Mouse (Mus musculus): Measurements from ENCODE around the gene Gsg1l. TPM values are rescaled to one million over a fixed set of nuclear protein-coding genes. Genes with fewer than 3 reads are reported as not detected.

The Gsg1l gene
- total and polyA plus RNA-seq, 2 experiments from 2014 or later, result 5.7 to 16.6 TPM

GRCm38 (mm10) chr7:126097219-126097915 lies 15.2 kb upstream of the Gsg1l start:
- Histone ChIP-seq H3K9ac (replicated peaks; ENCODE audit: low read depth, low read length) (no peak overlapping the region), H3K27ac (ENCODE audit: low read depth) (peak overlapping the region; percentile 30; the same call in 1 of the 2 replicates), H3K4me3 (ENCODE audit: low read depth, low read length) (no peak overlapping the region), H3K27me3 (ENCODE audit: control insufficient read depth, insufficient read depth, low read length) (no peaks in the 10 kb centered on the region), H3K9me3 (replicated peaks; ENCODE audit: control insufficient read depth, low read length) (no peaks in the 10 kb centered on the region), H3K4me1 (ENCODE audit: control insufficient read depth, insufficient read depth) (no peaks in the 10 kb centered on the region), H3K36me3 (replicated peaks; ENCODE audit: control insufficient read depth, insufficient read depth, low read length) (peaks cover 30% of the 10 kb centered on the region), H3K4me2 (ENCODE audit: low read depth, low read length) (no peak overlapping the region)
- 72% methylated on average over 8 of the region's 9 CpGs for WGBS
- ATAC-seq (ENCODE audit: insufficient read depth, low read depth) (0 out of 2 replicates have a peak, but pooled peaks have one; percentile 31), DNase-seq (ENCODE audit: low spot score) (no peak)
- TF ChIP-seq CTCF (IDR thresholded peaks at IDR 0.05; ENCODE audit: low read depth), result no peak
- no peak for TF ChIP-seq EP300 (IDR thresholded peaks at IDR 0.05; ENCODE audit: low read depth)

GRCm38 (mm10) chr7:126096596-126096995 lies 14.4 kb upstream of the Gsg1l start:
- WGBS, result 39% methylated on average over 5 of the region's 5 CpGs
- Histone ChIP-seq H3K4me2 (ENCODE audit: low read depth, low read length) (no peak overlapping the region), H3K4me3 (ENCODE audit: low read depth, low read length) (no peak overlapping the region), H3K27me3 (ENCODE audit: control insufficient read depth, insufficient read depth, low read length) (no peaks in the 10 kb centered on the region), H3K9ac (replicated peaks; ENCODE audit: low read depth, low read length) (no peak overlapping the region), H3K36me3 (replicated peaks; ENCODE audit: control insufficient read depth, insufficient read depth, low read length) (peaks cover 22% of the 10 kb centered on the region), H3K9me3 (replicated peaks; ENCODE audit: control insufficient read depth, low read length) (no peaks in the 10 kb centered on the region), H3K27ac (ENCODE audit: low read depth) (peak overlapping the region; percentile 46; the same call in 1 of the 2 replicates), H3K4me1 (ENCODE audit: control insufficient read depth, insufficient read depth) (no peaks in the 10 kb centered on the region)
- DNase-seq (ENCODE audit: low spot score) (peak; percentile 34), ATAC-seq (ENCODE audit: insufficient read depth, low read depth) (peak; percentile 57; the same call in 1 of the 2 replicates)
- TF ChIP-seq EP300 (IDR thresholded peaks at IDR 0.05; ENCODE audit: low read depth) (0 out of 2 replicates have a peak, but pooled peaks have one; percentile 54), CTCF (IDR thresholded peaks at IDR 0.05; ENCODE audit: low read depth) (no peak)

- TF ChIP-seq CTCF (IDR thresholded peaks at IDR 0.05; ENCODE audit: low read depth), result no peak
- TF ChIP-seq EP300 (IDR thresholded peaks at IDR 0.05; ENCODE audit: low read depth), result no peak
- no peak overlapping the region for H3K27ac ChIP-seq (ENCODE audit: low read depth)
- no peak overlapping the region for H3K4me2 ChIP-seq (ENCODE audit: low read depth, low read length)
- ATAC-seq (ENCODE audit: insufficient read depth, low read depth) (no peak), DNase-seq (ENCODE audit: low spot score) (no peak)
- no peak overlapping the region for H3K4me3 ChIP-seq (ENCODE audit: low read depth, low read length)
- 90% methylated on average over 5 of the region's 5 CpGs for WGBS
- no peak overlapping the region for H3K9ac ChIP-seq (replicated peaks; ENCODE audit: low read depth, low read length)
- H3K4me1 ChIP-seq (ENCODE audit: control insufficient read depth, insufficient read depth), result no peaks in the 10 kb centered on the region
- H3K27me3 ChIP-seq (ENCODE audit: control insufficient read depth, insufficient read depth, low read length), result no peaks in the 10 kb centered on the region
- peaks cover 4% of the 10 kb centered on the region; the same call in 1 of the 2 replicates for H3K36me3 ChIP-seq (replicated peaks; ENCODE audit: control insufficient read depth, insufficient read depth, low read length)
- no peaks in the 10 kb centered on the region for H3K9me3 ChIP-seq (replicated peaks; ENCODE audit: control insufficient read depth, low read length)
These were observed 12.5 kb upstream of the Gsg1l start for GRCm38 (mm10) chr7:126094738-126095137.

- H3K27me3 ChIP-seq (ENCODE audit: control insufficient read depth, insufficient read depth, low read length), result no peaks in the 10 kb centered on the region
- DNase-seq (ENCODE audit: low spot score) (no peak), ATAC-seq (ENCODE audit: insufficient read depth, low read depth) (no peak)
- TF ChIP-seq CTCF (IDR thresholded peaks at IDR 0.05; ENCODE audit: low read depth) (no peak), EP300 (IDR thresholded peaks at IDR 0.05; ENCODE audit: low read depth) (no peak)
- no peak overlapping the region for H3K9ac ChIP-seq (replicated peaks; ENCODE audit: low read depth, low read length)
- no peaks in the 10 kb centered on the region for H3K9me3 ChIP-seq (replicated peaks; ENCODE audit: control insufficient read depth, low read length)
- 43% methylated on average over 3 of the region's 3 CpGs for WGBS
- H3K4me1 ChIP-seq (ENCODE audit: control insufficient read depth, insufficient read depth), result no peaks in the 10 kb centered on the region
- H3K36me3 ChIP-seq (replicated peaks; ENCODE audit: control insufficient read depth, insufficient read depth, low read length), result no peaks in the 10 kb centered on the region; the same call in 1 of the 2 replicates
- no peak overlapping the region for H3K4me2 ChIP-seq (ENCODE audit: low read depth, low read length)
- no peak overlapping the region for H3K4me3 ChIP-seq (ENCODE audit: low read depth, low read length)
- H3K27ac ChIP-seq (ENCODE audit: low read depth), result no peak overlapping the region
These were observed 11.0 kb upstream of the Gsg1l start for GRCm38 (mm10) chr7:126093162-126093561.

- Histone ChIP-seq H3K36me3 (replicated peaks; ENCODE audit: control insufficient read depth, insufficient read depth, low read length) (no peaks in the 10 kb centered on the region), H3K27me3 (ENCODE audit: control insufficient read depth, insufficient read depth, low read length) (0 out of 2 replicates have a peak, but pooled peaks cover 6% of the 10 kb centered on the region), H3K4me2 (ENCODE audit: low read depth, low read length) (no peak overlapping the region), H3K4me1 (ENCODE audit: control insufficient read depth, insufficient read depth) (peaks cover 5% of the 10 kb centered on the region; the same call in 1 of the 2 replicates), H3K9me3 (replicated peaks; ENCODE audit: control insufficient read depth, low read length) (no peaks in the 10 kb centered on the region), H3K9ac (replicated peaks; ENCODE audit: low read depth, low read length) (no peak overlapping the region), H3K27ac (ENCODE audit: low read depth) (no peak overlapping the region), H3K4me3 (ENCODE audit: low read depth, low read length) (no peak overlapping the region)
- no peak for TF ChIP-seq EP300 (IDR thresholded peaks at IDR 0.05; ENCODE audit: low read depth)
- TF ChIP-seq CTCF (IDR thresholded peaks at IDR 0.05; ENCODE audit: low read depth), result peak; percentile 79
- ATAC-seq (ENCODE audit: insufficient read depth, low read depth), result no peak
- peak; percentile 77 for DNase-seq (ENCODE audit: low spot score)
- 11% methylated on average over 6 of the region's 6 CpGs for WGBS
These were observed 7.6 kb upstream of the Gsg1l start for GRCm38 (mm10) chr7:126089782-126090181.
